Mouse (Mus musculus): ENCODE results near the gene Espn. TPM values are rescaled to one million over a fixed set of nuclear protein-coding genes. Genes with fewer than 3 reads are reported as not detected.
A peak's percentile ranks its signal among the peaks of the same experiment; 100 is the strongest.

Gene Espn
- polyA plus RNA-seq, 1 experiment from 2014 or later, result 2.2 TPM

GRCm38 (mm10) chr4:152159285-152159678 is 7.1 kb upstream of the Espn start:
- ATAC-seq (ENCODE audit: insufficient number of reproducible peaks, low FRiP score, low TSS enrichment, low read depth), result no peak; the same call in 1 of the 2 replicates
- Histone ChIP-seq H3K4me1 (peaks cover 21% of the 10 kb centered on the region), H3K27ac (no peak overlapping the region), H3K4me2 (no peak overlapping the region), H3K4me3 (peak overlapping the region; percentile 3; the same call in 1 of the 2 replicates), H3K9ac (no peak overlapping the region), H3K36me3 (no peaks in the 10 kb centered on the region), H3K9me3 (no peaks in the 10 kb centered on the region), H3K27me3 (peaks cover 78% of the 10 kb centered on the region)
- under 1% methylated on average over 19 of the region's 19 CpGs for WGBS

GRCm38 (mm10) chr4:152158585-152159284 is 6.6 kb upstream of the Espn start, which contains the start of gene Hes2:
Hes2 (plus strand) TSS chr4:152158867.
- H3K27me3 ChIP-seq, result peaks cover 79% of the 10 kb centered on the region
- ATAC-seq (ENCODE audit: insufficient number of reproducible peaks, low FRiP score, low TSS enrichment, low read depth), result no peak
- peak within 1 kb of the TSS; percentile 32; the same call in 1 of the 2 replicates for H3K4me2 ChIP-seq
- H3K9ac ChIP-seq, result no peak within 1 kb of the TSS
- H3K36me3 ChIP-seq, result no peaks in the 10 kb centered on the region
- peak within 1 kb of the TSS; percentile 24 for H3K4me3 ChIP-seq
- no peaks in the 10 kb centered on the region for H3K9me3 ChIP-seq
- peaks cover 24% of the 10 kb centered on the region for H3K4me1 ChIP-seq
- WGBS, result 3% methylated on average over 35 of the region's 35 CpGs
- H3K27ac ChIP-seq, result no peak within 1 kb of the TSS

- Histone ChIP-seq H3K27me3 (peaks cover 85% of the 10 kb centered on the region), H3K9me3 (no peaks in the 10 kb centered on the region), H3K4me2 (peak overlapping the region; percentile 32; the same call in 1 of the 2 replicates), H3K27ac (no peak overlapping the region), H3K4me1 (peaks cover 28% of the 10 kb centered on the region), H3K36me3 (no peaks in the 10 kb centered on the region), H3K4me3 (peak overlapping the region; percentile 24), H3K9ac (no peak overlapping the region)
- 13% methylated on average over 21 of the region's 21 CpGs for WGBS
- ATAC-seq (ENCODE audit: insufficient number of reproducible peaks, low FRiP score, low TSS enrichment, low read depth), result no peak
Measured at GRCm38 (mm10) chr4:152157779-152158584, 5.8 kb upstream of the Espn start.

- no peaks in the 10 kb centered on the region for H3K9me3 ChIP-seq
- ATAC-seq (ENCODE audit: insufficient number of reproducible peaks, low FRiP score, low TSS enrichment, low read depth), result no peak
- H3K9ac ChIP-seq, result no peak overlapping the region
Measured at GRCm38 (mm10) chr4:152155019-152155418, 2.8 kb upstream of the Espn start.

GRCm38 (mm10) chr4:152153771-152154177 is 1.6 kb upstream of the Espn start:
- no peak overlapping the region for H3K9ac ChIP-seq
- H3K9me3 ChIP-seq, result no peaks in the 10 kb centered on the region
- WGBS, result 3% methylated on average over 23 of the region's 23 CpGs
- peaks cover 85% of the 10 kb centered on the region for H3K27me3 ChIP-seq
- peak overlapping the region; percentile 18 for H3K4me3 ChIP-seq
- no peaks in the 10 kb centered on the region for H3K36me3 ChIP-seq
- peaks cover 26% of the 10 kb centered on the region for H3K4me1 ChIP-seq
- no peak for ATAC-seq (ENCODE audit: insufficient number of reproducible peaks, low FRiP score, low TSS enrichment, low read depth)
- no peak overlapping the region for H3K27ac ChIP-seq
- H3K4me2 ChIP-seq, result peak overlapping the region; percentile 39

More at GRCm38 (mm10) chr4:152155019-152155418, 2.8 kb upstream of the Espn start:
- H3K4me2 ChIP-seq, result no peak overlapping the region
- H3K4me1 ChIP-seq, result peaks cover 37% of the 10 kb centered on the region
- H3K27ac ChIP-seq, result no peak overlapping the region
- H3K27me3 ChIP-seq, result peaks cover 87% of the 10 kb centered on the region
- WGBS, result 64% methylated on average over 4 of the region's 4 CpGs
- no peaks in the 10 kb centered on the region for H3K36me3 ChIP-seq
- H3K4me3 ChIP-seq, result no peak overlapping the region

DNA sequence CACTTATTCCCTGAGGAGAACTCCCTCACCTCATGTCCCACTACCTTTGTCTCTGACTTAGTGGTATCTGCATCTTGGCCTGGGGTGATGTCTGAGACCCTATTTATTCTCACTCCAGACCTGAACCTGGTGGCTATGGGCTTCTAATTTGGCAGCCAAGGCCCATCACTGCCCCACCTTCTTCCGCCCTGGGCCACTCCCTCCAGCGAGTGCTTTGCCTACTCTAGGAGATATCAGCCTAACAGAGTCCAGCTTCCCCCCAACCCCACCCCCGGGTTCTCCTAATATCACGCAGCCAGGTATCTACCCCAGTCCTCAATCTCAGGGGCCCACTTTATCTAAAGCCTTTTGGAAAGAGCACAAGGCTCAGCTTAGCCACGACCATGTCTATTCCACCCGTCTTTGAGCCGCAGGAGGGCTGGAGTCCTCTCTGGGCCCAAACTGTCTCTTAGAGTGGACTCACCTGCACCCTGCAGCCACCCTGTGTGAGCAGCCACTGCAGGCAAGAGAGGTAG is 663 bp downstream of the Espn start:
- Histone ChIP-seq H3K27ac (no peak overlapping the region), H3K4me1 (peaks cover 17% of the 10 kb centered on the region), H3K9me3 (no peaks in the 10 kb centered on the region), H3K27me3 (peaks cover 72% of the 10 kb centered on the region), H3K36me3 (no peaks in the 10 kb centered on the region), H3K4me2 (peak overlapping the region; percentile 53), H3K4me3 (peak overlapping the region; percentile 37), H3K9ac (no peak overlapping the region)
- WGBS, result 23% methylated on average over 7 of the region's 7 CpGs
- no peak for ATAC-seq (ENCODE audit: insufficient number of reproducible peaks, low FRiP score, low TSS enrichment, low read depth)

DNA sequence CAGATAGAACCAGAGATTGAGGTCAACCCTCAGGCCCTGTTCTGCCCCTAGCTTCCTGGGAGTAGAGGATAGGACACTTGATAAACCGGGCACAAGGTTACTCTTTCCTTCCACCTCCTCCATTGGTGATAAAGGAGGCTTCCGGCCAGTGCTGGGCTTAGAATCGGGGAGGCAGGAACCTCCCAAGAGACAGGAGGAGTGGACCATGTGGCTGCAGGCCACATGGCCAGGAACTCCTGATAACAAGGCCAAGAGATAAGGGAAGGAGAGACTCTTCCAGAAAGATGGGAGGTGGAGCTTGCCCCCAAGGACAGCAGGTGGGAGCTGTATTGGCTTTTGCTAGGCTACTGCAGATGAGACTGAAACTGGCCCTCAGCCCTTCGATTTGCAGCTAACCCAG is 1.6 kb downstream of the Espn start:
- Histone ChIP-seq H3K4me1 (peaks cover 17% of the 10 kb centered on the region), H3K4me3 (no peak overlapping the region), H3K9ac (no peak overlapping the region), H3K9me3 (no peaks in the 10 kb centered on the region), H3K36me3 (no peaks in the 10 kb centered on the region), H3K4me2 (no peak overlapping the region), H3K27me3 (peaks cover 76% of the 10 kb centered on the region), H3K27ac (no peak overlapping the region)
- WGBS, result 79% methylated on average over 4 of the region's 4 CpGs
- no peak for ATAC-seq (ENCODE audit: insufficient number of reproducible peaks, low FRiP score, low TSS enrichment, low read depth)

DNA sequence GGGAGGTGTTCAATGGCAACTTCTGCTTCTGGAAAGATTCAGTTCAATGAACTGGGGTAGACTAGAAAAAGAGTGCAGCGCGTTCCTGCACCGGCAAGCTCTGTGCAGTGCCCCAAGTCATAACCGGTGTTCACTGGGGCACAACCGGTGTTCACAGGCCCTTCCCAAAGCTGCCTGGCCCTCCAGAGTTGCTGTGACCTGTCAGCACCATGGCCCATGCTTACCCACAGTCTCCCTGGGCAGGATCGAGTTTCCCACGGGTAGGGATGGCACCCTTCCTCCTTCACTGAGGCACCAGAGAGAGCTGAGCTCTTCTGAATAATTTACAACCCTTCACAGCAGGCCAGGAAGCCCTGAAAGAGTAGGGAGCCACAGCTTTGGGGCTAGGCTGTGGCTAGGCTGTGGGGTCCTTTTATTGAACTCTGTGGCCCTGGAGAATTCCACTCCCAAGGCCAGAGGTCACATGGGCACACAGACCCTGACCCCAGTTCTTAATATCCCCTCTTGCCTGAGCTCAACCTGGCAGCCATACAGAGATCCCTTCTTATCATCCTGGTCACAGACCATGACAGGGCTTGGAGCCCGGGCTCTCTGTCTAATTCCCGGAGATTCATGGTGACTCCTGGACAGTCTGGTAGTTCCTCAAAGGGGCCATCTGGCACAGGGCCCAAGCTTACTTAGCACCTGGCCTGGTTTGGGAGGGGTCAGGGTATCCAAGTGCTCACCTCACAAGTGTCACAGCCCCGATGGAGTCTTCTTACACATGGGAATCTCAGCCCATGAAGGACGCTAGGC is 5.9 kb downstream of the Espn start:
- Histone ChIP-seq H3K9me3 (no peaks in the 10 kb centered on the region), H3K9ac (no peak overlapping the region), H3K36me3 (no peaks in the 10 kb centered on the region), H3K4me1 (no peaks in the 10 kb centered on the region), H3K4me3 (no peak overlapping the region), H3K27me3 (peaks cover 45% of the 10 kb centered on the region), H3K4me2 (no peak overlapping the region), H3K27ac (no peak overlapping the region)
- no peak for ATAC-seq (ENCODE audit: insufficient number of reproducible peaks, low FRiP score, low TSS enrichment, low read depth)
- 49% methylated on average over 11 of the region's 11 CpGs for WGBS

DNA sequence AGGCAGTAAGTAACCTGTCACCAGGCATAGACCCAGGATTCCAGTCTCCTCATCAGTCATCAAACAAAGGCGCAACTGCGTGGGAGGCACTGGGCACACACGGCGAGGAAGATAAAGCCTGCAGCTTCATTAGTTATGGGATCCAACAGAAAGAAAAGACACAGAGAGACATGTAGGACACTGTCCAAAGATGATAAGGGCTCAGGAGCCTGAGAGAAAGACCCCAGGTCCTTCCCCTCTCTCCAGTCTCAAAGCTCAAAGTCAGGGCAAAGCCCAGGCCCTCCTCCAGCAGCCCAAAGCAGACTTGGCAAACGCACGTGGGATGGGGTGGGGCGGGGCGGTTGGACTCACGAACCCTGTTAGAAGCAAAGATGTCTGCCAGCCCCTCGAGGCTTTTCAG is 6.7 kb downstream of the Espn start:
- Histone ChIP-seq H3K27me3 (peaks cover 45% of the 10 kb centered on the region), H3K4me3 (no peak overlapping the region)
- 68% methylated on average over 10 of the region's 10 CpGs for WGBS

GRCm38 (mm10) chr4:152143632-152144031 is 8.5 kb downstream of the Espn start:
- no peak overlapping the region for H3K9ac ChIP-seq
- H3K9me3 ChIP-seq, result no peaks in the 10 kb centered on the region
- no peak overlapping the region for H3K27ac ChIP-seq
- H3K4me1 ChIP-seq, result peaks cover 5% of the 10 kb centered on the region
- no peak for ATAC-seq (ENCODE audit: insufficient number of reproducible peaks, low FRiP score, low TSS enrichment, low read depth)
- H3K27me3 ChIP-seq, result peaks cover 39% of the 10 kb centered on the region
- H3K4me3 ChIP-seq, result no peak overlapping the region
- H3K36me3 ChIP-seq, result no peaks in the 10 kb centered on the region
- H3K4me2 ChIP-seq, result no peak overlapping the region
- 28% methylated on average over 1 of the region's 1 CpGs for WGBS

More for the DNA sequence above, 6.7 kb downstream of the Espn start:
- Histone ChIP-seq H3K4me1 (no peaks in the 10 kb centered on the region), H3K4me2 (no peak overlapping the region), H3K27ac (no peak overlapping the region), H3K9ac (no peak overlapping the region), H3K9me3 (no peaks in the 10 kb centered on the region), H3K36me3 (no peaks in the 10 kb centered on the region)
- ATAC-seq (ENCODE audit: insufficient number of reproducible peaks, low FRiP score, low TSS enrichment, low read depth), result no peak

DNA sequence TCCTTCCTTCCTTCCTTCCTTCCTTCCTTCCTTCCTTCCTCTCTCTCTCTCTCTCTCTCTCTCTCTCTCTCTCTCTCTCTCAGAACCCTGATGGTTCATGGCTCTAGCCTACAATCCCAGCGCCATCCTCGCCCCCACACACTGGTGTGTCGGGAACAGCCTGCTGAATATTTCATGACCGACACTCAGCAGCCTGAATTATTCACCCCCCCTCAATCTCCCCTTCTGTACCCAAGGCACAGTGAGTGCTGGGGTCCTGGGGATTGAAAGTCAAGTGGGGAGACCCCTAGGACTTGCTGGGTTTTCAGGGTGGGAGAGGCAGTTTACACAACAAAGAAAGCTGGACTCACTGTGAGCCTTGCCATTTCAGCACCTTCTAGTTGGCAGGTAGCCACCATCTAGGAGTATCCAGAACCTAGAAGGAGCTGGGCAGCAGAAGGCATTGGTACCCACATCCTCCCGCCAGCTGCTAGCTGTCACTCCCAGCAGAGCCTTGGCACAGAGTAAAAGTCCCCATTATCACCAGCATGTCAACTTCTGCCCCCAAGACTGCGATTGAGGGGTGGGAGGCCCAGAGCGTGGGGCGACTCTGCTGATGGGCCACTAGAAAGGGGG is 10.5 kb downstream of the Espn start:
- peaks cover 9% of the 10 kb centered on the region for H3K4me1 ChIP-seq
- no peaks in the 10 kb centered on the region for H3K36me3 ChIP-seq
- WGBS, result 74% methylated on average over 8 of the region's 8 CpGs
- no peaks in the 10 kb centered on the region for H3K9me3 ChIP-seq
- no peak overlapping the region for H3K4me2 ChIP-seq
- H3K4me3 ChIP-seq, result no peak overlapping the region
- no peak overlapping the region for H3K9ac ChIP-seq
- H3K27me3 ChIP-seq, result peaks cover 42% of the 10 kb centered on the region
- ATAC-seq (ENCODE audit: insufficient number of reproducible peaks, low FRiP score, low TSS enrichment, low read depth), result no peak
- no peak overlapping the region for H3K27ac ChIP-seq
